Mouse (Mus musculus): ENCODE measurements at regions not wholly inside any gene's neighbourhood (a gene's known extent, or its start where the extent isn't known, plus 50 kb on each side); places are given as distances from the start of the nearest gene placed in this dataset.
A peak's percentile ranks its signal among the peaks of the same experiment; 100 is the strongest.

- ATAC-seq (ENCODE audit: low FRiP score) (no peak), DNase-seq (ENCODE audit: low spot score, missing footprints) (no peak)
- Histone ChIP-seq H3K4me1 (ENCODE audit: control insufficient read depth, insufficient read depth, low read length) (peaks cover 6% of the 10 kb centered on the region; the same call in 1 of the 2 replicates), H3K27ac (ENCODE audit: low read depth, low read length) (no peak overlapping the region), H3K4me2 (no peak overlapping the region), H3K9me3 (ENCODE audit: control insufficient read depth, low read length) (no peaks in the 10 kb centered on the region), H3K4me3 (ENCODE audit: low read depth, low read length) (no peak overlapping the region), H3K36me3 (ENCODE audit: control insufficient read depth, insufficient read depth, low read length) (no peaks in the 10 kb centered on the region), H3K9ac (ENCODE audit: low read length) (no peak overlapping the region), H3K27me3 (ENCODE audit: control insufficient read depth, insufficient read depth, low read length) (no peaks in the 10 kb centered on the region)
- WGBS, result 65% methylated on average over 2 of the region's 2 CpGs
These were observed 288.3 kb downstream of the Zfp706 start for GRCm38 (mm10) chr15:36719241-36719640.

GRCm38 (mm10) chr15:36717835-36718234 is 289.7 kb downstream of the Zfp706 start:
- no peak overlapping the region for H3K9ac ChIP-seq (ENCODE audit: low read length)
- WGBS, result 87% methylated on average over 6 of the region's 6 CpGs
- no peaks in the 10 kb centered on the region for H3K27me3 ChIP-seq (ENCODE audit: control insufficient read depth, insufficient read depth, low read length)
- no peak overlapping the region for H3K4me2 ChIP-seq
- DNase-seq (ENCODE audit: low spot score, missing footprints) (no peak), ATAC-seq (ENCODE audit: low FRiP score) (no peak)
- no peaks in the 10 kb centered on the region for H3K36me3 ChIP-seq (ENCODE audit: control insufficient read depth, insufficient read depth, low read length)
- H3K4me3 ChIP-seq (ENCODE audit: low read depth, low read length), result no peak overlapping the region
- no peak overlapping the region for H3K27ac ChIP-seq (ENCODE audit: low read depth, low read length)
- no peaks in the 10 kb centered on the region for H3K9me3 ChIP-seq (ENCODE audit: control insufficient read depth, low read length)
- H3K4me1 ChIP-seq (ENCODE audit: control insufficient read depth, insufficient read depth, low read length), result peaks cover 6% of the 10 kb centered on the region; the same call in 1 of the 2 replicates

GRCm38 (mm10) chr15:36716686-36717038 is 290.9 kb downstream of the Zfp706 start:
- no peaks in the 10 kb centered on the region for H3K9me3 ChIP-seq (ENCODE audit: control insufficient read depth, low read length)
- no peaks in the 10 kb centered on the region for H3K27me3 ChIP-seq (ENCODE audit: control insufficient read depth, insufficient read depth, low read length)
- H3K4me1 ChIP-seq (ENCODE audit: control insufficient read depth, insufficient read depth, low read length), result peaks cover 4% of the 10 kb centered on the region; the same call in 1 of the 2 replicates
- H3K4me2 ChIP-seq, result no peak overlapping the region
- no peak overlapping the region for H3K9ac ChIP-seq (ENCODE audit: low read length)
- no peak for ATAC-seq (ENCODE audit: low FRiP score)
- DNase-seq (ENCODE audit: low spot score, missing footprints), result no peak
- H3K36me3 ChIP-seq (ENCODE audit: control insufficient read depth, insufficient read depth, low read length), result no peaks in the 10 kb centered on the region
- H3K27ac ChIP-seq (ENCODE audit: low read depth, low read length), result 0 out of 2 replicates have a peak overlapping the region, but pooled peaks have one; percentile 32
- no peak overlapping the region for H3K4me3 ChIP-seq (ENCODE audit: low read depth, low read length)

- DNase-seq (ENCODE audit: low spot score, missing footprints) (peak; percentile 94), ATAC-seq (ENCODE audit: low FRiP score) (peak; percentile 87)
- Histone ChIP-seq H3K27ac (ENCODE audit: low read depth, low read length) (0 out of 2 replicates have a peak overlapping the region, but pooled peaks have one; percentile 32), H3K27me3 (ENCODE audit: control insufficient read depth, insufficient read depth, low read length) (no peaks in the 10 kb centered on the region), H3K9ac (ENCODE audit: low read length) (no peak overlapping the region), H3K4me2 (peak overlapping the region; percentile 33), H3K4me3 (ENCODE audit: low read depth, low read length) (no peak overlapping the region), H3K4me1 (ENCODE audit: control insufficient read depth, insufficient read depth, low read length) (peaks cover 4% of the 10 kb centered on the region; the same call in 1 of the 2 replicates), H3K36me3 (ENCODE audit: control insufficient read depth, insufficient read depth, low read length) (no peaks in the 10 kb centered on the region), H3K9me3 (ENCODE audit: control insufficient read depth, low read length) (no peaks in the 10 kb centered on the region)
- 21% methylated on average over 26 of the region's 26 CpGs for WGBS
These were observed 291.6 kb downstream of the Zfp706 start for GRCm38 (mm10) chr15:36715745-36716685.

GRCm38 (mm10) chr15:36715159-36715558 is 292.4 kb downstream of the Zfp706 start:
- 91% methylated on average over 6 of the region's 6 CpGs for WGBS
- Histone ChIP-seq H3K9ac (ENCODE audit: low read length) (no peak overlapping the region), H3K27me3 (ENCODE audit: control insufficient read depth, insufficient read depth, low read length) (no peaks in the 10 kb centered on the region), H3K4me2 (no peak overlapping the region), H3K4me3 (ENCODE audit: low read depth, low read length) (no peak overlapping the region), H3K9me3 (ENCODE audit: control insufficient read depth, low read length) (no peaks in the 10 kb centered on the region), H3K4me1 (ENCODE audit: control insufficient read depth, insufficient read depth, low read length) (peaks cover 4% of the 10 kb centered on the region; the same call in 1 of the 2 replicates), H3K36me3 (ENCODE audit: control insufficient read depth, insufficient read depth, low read length) (no peaks in the 10 kb centered on the region), H3K27ac (ENCODE audit: low read depth, low read length) (no peak overlapping the region)
- no peak for DNase-seq (ENCODE audit: low spot score, missing footprints)
- no peak for ATAC-seq (ENCODE audit: low FRiP score)

- H3K4me1 ChIP-seq (ENCODE audit: control insufficient read depth, insufficient read depth, low read length), result no peaks in the 10 kb centered on the region
- no peak overlapping the region for H3K9ac ChIP-seq (ENCODE audit: low read length)
- H3K9me3 ChIP-seq (ENCODE audit: control insufficient read depth, low read length), result no peaks in the 10 kb centered on the region
- 74% methylated on average over 3 of the region's 3 CpGs for WGBS
- no peak overlapping the region for H3K4me3 ChIP-seq (ENCODE audit: low read depth, low read length)
- DNase-seq (ENCODE audit: low spot score, missing footprints) (no peak), ATAC-seq (ENCODE audit: low FRiP score) (no peak)
- no peak overlapping the region for H3K27ac ChIP-seq (ENCODE audit: low read depth, low read length)
- H3K36me3 ChIP-seq (ENCODE audit: control insufficient read depth, insufficient read depth, low read length), result no peaks in the 10 kb centered on the region
- no peak overlapping the region for H3K4me2 ChIP-seq
- no peaks in the 10 kb centered on the region for H3K27me3 ChIP-seq (ENCODE audit: control insufficient read depth, insufficient read depth, low read length)
These were observed 297.8 kb downstream of the Zfp706 start for GRCm38 (mm10) chr15:36709788-36710187.

- ATAC-seq (ENCODE audit: low FRiP score), result peak; percentile 76
- WGBS, result 8% methylated on average over 3 of the region's 3 CpGs
These were observed 299.1 kb downstream of the Zfp706 start for GRCm38 (mm10) chr15:36708471-36708870.

GRCm38 (mm10) chr15:36705990-36706389 is 301.6 kb downstream of the Zfp706 start:
- Histone ChIP-seq H3K4me3 (ENCODE audit: low read depth, low read length) (no peak overlapping the region), H3K27me3 (ENCODE audit: control insufficient read depth, insufficient read depth, low read length) (no peaks in the 10 kb centered on the region), H3K36me3 (ENCODE audit: control insufficient read depth, insufficient read depth, low read length) (no peaks in the 10 kb centered on the region), H3K9ac (ENCODE audit: low read length) (no peak overlapping the region), H3K9me3 (ENCODE audit: control insufficient read depth, low read length) (no peaks in the 10 kb centered on the region), H3K27ac (ENCODE audit: low read depth, low read length) (no peak overlapping the region), H3K4me2 (no peak overlapping the region), H3K4me1 (ENCODE audit: control insufficient read depth, insufficient read depth, low read length) (no peaks in the 10 kb centered on the region)
- ATAC-seq (ENCODE audit: low FRiP score) (no peak), DNase-seq (ENCODE audit: low spot score, missing footprints) (no peak)
- 42% methylated on average over 4 of the region's 4 CpGs for WGBS

More at GRCm38 (mm10) chr15:36708471-36708870, 299.1 kb downstream of the Zfp706 start:
- Histone ChIP-seq H3K36me3 (ENCODE audit: control insufficient read depth, insufficient read depth, low read length) (no peaks in the 10 kb centered on the region), H3K9ac (ENCODE audit: low read length) (no peak overlapping the region), H3K9me3 (ENCODE audit: control insufficient read depth, low read length) (no peaks in the 10 kb centered on the region), H3K27ac (ENCODE audit: low read depth, low read length) (no peak overlapping the region), H3K4me3 (ENCODE audit: low read depth, low read length) (no peak overlapping the region), H3K4me1 (ENCODE audit: control insufficient read depth, insufficient read depth, low read length) (no peaks in the 10 kb centered on the region), H3K27me3 (ENCODE audit: control insufficient read depth, insufficient read depth, low read length) (no peaks in the 10 kb centered on the region), H3K4me2 (no peak overlapping the region)
- peak; percentile 97 for DNase-seq (ENCODE audit: low spot score, missing footprints)

- H3K27me3 ChIP-seq (ENCODE audit: control insufficient read depth, insufficient read depth, low read length), result no peaks in the 10 kb centered on the region
- WGBS, result 47% methylated on average over 2 of the region's 2 CpGs
- no peaks in the 10 kb centered on the region for H3K9me3 ChIP-seq (ENCODE audit: control insufficient read depth, low read length)
- H3K9ac ChIP-seq (ENCODE audit: low read length), result no peak overlapping the region
- H3K4me2 ChIP-seq, result no peak overlapping the region
- no peak overlapping the region for H3K27ac ChIP-seq (ENCODE audit: low read depth, low read length)
- no peaks in the 10 kb centered on the region for H3K36me3 ChIP-seq (ENCODE audit: control insufficient read depth, insufficient read depth, low read length)
- ATAC-seq (ENCODE audit: low FRiP score) (no peak), DNase-seq (ENCODE audit: low spot score, missing footprints) (no peak)
- H3K4me1 ChIP-seq (ENCODE audit: control insufficient read depth, insufficient read depth, low read length), result no peaks in the 10 kb centered on the region
- no peak overlapping the region for H3K4me3 ChIP-seq (ENCODE audit: low read depth, low read length)
These were observed 302.2 kb downstream of the Zfp706 start for GRCm38 (mm10) chr15:36705391-36705790.
